Mouse (Mus musculus) lung, postnatal 25 days (tissue): Measurements from ENCODE around the gene Hvcn1.
A peak's percentile ranks its signal among the peaks of the same experiment; 100 is the strongest.

Experiments
- DNase-seq: peaks from one replicate; pipeline ENCODE4 v3.0.0; 2022; ENCODE audit warnings: low spot score

Gene Hvcn1

DNA sequence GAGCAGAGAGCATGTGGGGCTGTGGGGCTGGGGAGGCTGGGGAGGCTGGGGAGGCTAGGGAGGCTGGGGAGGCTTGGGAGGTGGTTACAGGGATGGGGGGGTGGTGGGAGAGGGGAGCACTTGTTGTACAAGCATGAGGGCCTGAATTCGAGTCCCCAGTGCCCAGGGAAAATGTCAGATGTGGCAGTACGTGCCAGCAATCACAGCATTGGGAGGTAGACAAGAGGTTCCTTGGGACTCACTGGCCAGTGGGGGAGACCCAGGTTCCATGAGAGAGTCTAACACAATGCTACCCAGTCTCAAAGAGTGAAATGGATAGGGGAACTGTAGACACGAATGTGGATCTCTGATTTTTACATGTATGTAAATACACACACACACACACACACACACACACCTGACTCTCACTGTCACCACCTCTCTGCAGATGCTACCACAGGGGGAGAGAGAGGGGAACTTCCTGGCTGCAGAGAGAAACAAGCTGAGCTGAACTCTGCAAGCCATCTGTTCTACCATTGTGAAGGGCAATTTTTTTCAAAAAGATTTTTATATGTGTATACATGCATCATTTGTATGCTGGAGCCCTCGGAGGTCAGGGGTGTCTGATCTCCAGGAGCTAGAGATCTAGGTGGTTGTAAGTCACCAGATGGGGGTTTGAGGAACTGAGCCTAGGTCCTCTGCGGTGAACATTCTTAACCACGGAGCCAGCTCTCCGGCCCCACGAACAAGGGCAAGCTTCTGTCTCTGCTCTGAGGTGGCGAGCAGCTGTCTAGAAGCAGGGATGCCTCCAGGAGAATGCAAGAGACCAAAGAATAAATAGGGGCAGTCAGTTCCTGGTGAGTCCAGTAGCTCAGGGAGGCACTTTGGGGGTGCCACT, 28.0 kb downstream of the Hvcn1 start:
- no peak for DNase-seq

DNA sequence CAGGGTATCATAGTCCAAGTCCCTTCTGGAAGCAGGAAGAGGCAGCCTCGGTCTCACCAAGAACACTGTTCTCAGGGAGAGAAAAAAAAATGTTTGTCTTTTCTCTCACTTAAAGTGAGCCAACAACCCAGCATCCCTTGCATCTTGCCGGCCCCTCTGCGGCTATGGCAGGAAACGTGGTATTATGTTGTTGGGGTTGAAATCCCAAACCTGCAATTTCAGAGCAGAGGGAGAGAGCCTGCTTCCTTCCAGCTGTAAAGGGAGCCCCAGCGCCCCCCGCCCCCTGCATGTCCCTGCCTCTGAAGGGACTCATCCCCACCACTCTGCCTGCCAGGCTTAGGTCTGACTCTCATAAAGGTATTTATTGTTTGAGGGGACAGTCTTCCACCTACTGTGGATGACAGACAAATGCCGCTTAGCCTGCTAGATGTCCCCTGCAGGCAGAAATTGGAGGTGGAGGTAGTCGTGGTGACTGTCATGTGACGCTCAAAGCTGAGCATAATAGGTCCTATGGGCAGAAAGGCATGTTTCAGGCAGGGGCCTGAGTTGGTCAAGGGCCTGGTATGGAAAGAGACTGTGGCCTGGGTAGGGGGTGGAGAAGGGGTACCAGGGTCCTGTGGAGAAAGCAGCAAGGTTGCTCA, 28.7 kb downstream of the Hvcn1 start:
- DNase-seq = no peak

DNA sequence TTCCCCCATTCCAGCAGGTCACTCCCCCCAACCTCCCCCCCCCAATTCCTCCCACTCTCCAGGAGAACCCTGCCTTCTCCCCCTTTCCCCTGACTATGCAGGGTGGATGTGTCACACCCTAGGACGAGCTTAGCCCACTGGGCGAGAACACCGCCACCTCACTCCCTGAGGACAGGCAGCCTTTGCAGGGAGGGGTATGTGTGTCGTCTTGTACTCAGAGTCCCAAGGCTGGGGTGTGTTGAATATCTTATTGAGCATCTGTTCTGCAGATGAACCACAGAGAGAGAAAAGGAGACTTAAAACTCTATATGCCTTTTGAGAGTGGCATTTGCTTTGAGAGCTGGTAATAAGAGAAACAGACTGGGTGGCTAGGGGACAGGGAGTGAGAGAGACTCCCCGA, 30.6 kb downstream of the Hvcn1 start:
- no peak for DNase-seq

DNA sequence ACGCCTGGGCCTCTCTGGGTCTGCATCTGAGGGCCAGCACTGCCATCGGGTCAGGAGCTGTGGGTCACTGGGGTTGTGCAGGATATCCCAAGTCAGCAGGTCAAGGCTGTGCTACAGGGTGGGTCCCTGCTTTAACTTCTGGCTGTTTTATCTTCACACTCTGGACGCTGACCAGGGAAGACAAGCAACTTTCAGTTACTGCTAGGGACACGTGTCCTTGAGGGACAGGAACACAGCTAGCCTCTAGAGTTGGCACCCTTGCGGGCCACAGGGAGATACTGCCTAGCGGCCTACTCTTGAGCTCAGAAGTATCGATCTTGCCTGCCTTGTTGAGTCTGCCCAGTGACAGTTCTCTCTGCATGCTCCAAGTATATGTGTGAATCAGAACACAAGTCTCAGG, 33.0 kb downstream of the Hvcn1 start:
- DNase-seq = no peak

DNA sequence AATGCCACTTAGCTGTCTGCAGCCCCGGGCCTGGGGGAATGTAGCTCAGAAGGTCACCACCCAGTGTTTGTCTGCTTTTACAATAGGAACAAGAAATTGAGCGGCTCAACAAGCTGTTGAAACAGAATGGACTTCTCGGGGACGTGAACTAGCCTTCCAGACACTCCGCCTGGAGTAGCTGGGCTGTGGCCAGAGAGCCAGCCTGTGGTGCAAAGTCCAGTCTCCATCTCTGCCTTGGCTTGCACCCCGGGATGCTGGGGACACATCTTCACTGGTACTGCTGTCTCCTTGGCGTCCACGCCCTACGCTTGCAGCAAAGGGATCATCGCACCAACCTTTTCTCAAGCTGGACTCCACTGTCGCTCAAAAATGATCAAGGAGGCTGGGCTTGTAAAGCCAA, 33.9 kb downstream of the Hvcn1 start:
- DNase-seq = no peak

DNA sequence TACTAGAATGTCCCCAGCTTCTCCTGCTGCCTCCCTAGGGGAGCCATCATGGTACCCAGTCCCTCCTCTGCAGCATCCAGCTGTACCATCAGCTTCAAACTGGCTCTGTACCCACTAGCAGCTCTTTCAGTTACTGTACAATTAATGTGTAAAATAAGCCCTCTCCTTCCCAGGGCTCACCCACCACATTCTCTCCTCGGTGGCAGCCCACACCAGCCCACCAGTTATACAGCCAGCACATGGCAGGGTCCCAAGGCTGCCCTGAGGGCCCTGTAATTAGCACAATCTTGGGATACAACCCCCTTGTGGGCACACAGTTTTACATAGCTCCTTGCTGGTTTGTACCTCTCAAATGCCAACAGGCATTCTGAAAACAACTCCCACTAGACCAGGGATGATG, 34.4 kb downstream of the Hvcn1 start:
- DNase-seq = no peak

DNA sequence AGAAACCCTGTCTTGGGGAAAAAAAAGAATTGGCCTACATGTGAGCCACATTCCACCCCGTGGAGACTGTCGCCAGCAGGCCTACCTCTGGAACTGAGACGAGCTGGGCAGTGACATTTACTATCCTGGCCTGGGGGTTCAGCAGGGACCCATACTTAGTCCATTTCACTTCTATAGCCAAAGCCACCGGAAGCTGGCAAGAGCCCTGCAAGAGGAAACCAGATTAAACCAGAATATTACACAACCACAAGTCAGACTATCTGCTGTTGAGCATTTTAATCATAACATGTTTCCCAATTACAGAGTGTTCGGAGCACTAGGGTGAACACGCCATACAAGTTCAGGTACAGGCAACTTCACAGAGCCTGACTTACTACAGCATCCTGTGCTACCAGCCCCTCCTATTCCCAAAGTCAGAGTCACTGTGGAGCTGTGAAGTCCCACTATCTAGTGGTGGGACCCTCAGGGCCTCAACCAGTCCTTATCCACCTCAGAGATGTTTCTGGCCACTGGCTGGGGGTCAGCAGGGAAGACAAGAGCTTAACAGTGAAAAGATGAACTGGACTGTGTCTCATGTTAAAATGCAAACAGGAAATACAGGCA, 36.0 kb downstream of the Hvcn1 start:
- no peak for DNase-seq

DNA sequence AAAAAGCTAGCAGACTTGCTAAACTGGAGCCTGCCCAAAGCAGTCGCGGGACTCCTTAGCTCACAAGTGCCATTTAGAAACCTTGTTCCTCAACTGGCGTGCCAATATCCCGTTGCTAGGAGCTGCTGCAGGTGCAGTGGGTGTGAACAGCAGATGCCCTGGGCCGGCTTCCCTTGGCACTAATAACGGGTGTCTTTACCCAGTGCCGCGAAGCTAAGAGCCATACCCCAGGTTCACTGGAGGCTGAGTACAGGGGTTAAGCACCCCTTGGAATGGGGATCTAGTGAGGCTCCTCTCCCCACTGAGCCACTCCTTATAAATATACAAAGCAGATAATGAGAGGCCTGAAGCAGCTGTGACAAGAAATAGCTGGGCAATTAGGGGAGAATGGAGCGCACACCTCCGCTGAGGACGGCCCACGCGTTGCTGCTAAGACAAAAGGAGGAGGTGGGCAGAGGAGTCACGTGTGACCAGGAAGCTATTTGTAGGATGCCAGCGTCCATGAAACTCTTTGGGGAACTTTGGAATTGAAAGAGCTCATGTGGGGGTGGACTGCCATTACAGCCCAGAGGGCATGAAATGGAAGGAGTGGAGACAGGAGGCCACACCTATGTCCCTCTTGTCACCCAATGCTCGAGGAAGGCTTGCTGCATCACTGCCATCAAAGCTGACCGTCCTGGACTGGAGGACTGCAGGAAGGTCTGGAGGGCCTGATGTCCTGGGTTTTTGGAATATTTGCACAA, 37.3 kb downstream of the Hvcn1 start:
- DNase-seq = no peak

DNA sequence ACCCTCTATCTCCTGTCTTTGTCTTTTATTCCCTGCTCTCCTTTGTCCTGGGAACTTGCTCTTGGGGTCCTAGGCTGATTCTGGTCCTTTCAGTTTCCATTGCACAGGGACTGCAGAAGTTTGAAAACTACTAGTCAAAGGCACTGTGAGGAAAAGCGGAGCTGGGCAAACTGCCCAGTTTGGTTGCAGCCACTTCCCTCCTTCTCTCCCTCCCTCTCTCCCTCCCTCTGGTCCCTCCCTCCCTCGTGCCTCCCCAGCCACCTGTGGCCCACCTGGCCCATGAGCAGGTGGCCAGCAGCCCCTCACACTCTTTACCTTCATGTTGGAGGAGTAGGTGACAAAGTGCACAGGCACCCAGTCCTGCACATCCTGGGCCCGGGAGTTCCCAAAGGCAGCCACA, 38.6 kb downstream of the Hvcn1 start:
- no peak for DNase-seq

DNA sequence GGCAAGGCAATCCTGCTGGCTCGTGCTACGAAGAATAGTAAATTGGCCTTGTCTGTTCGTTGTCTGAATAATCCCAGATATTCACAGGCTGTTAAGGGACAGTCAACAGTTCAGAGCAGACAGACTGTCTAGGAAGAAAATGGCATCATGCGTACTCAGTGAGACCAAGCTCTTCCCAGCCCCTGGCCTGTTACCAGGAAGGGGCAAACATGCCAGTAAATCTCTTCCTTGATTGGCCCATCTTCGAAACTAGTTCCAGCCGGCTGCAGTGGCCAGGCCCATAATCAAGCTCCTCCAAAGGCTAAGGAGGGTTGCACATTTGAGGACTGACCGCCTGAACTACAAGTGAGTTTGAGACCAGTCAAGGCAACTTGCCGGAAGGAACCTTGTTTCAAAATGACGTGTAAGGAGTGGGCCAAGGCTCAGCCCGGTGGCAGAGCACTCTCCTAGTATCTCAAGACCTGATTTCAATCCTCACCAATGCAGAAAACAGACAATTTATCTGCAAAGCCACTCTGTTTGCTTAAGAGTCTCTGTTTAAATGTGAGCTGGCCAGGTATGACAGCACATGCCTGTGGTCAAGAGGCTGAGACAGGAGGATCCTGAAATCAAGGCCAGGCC, 40.1 kb downstream of the Hvcn1 start:
- DNase-seq = no peak

DNA sequence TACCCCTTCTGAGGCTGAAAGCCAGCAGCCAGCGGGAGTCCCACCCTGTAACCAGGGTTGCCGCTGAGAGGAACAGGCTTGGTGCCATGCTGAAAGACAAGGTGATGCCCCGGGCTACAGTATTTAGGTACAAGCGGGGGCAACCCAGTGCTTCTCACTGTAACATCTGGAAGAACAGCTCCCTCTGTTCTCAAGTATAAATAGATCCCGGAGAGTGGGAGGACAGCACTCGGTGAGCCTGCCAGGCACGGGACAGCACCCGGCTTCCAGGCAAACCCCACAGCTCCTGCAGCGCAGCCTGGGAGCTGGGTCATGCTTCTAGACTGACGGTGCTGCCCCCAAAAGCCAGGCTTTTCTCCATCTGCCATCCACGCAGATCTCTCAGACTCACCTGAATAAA, 40.9 kb downstream of the Hvcn1 start:
- no peak for DNase-seq

DNA sequence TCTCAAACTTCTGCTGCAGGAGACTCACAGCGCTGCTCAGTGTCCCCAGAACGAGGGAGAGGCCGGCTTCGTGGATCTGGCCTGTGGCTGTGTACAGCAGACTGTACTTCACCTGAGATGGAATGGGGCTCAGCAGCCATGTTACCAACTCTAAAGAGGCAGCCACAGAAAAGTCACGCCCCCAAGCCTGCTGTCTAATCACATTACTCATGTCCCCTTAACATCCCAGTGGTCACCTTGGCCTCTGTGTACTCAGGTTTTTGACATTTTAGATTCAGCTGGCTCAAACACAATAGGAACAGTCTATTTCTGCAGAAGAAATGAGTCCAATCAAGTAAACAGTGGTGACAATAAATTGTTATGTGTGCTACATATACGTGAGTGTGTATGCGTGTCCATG, 41.3 kb downstream of the Hvcn1 start:
- DNase-seq = no peak

DNA sequence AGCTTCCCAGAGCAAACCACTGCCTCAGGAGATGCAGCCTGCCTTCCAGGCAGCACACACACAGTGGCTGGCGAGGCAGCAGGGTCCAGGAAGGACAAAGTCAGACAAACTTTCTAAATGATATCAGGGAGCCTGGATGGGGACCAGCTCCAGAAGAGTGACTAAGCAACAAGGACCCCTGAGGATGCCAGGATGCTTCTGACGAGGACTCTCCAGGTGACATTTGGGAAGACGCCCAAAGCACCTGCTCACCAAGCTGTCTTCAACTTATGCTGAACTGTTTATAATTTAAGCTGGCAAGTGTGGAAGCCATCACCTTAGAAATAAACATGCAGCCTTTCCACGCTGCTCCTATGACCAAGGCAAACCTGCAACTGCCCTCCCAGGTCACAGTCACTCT, 42.7 kb downstream of the Hvcn1 start:
- no peak for DNase-seq

DNA sequence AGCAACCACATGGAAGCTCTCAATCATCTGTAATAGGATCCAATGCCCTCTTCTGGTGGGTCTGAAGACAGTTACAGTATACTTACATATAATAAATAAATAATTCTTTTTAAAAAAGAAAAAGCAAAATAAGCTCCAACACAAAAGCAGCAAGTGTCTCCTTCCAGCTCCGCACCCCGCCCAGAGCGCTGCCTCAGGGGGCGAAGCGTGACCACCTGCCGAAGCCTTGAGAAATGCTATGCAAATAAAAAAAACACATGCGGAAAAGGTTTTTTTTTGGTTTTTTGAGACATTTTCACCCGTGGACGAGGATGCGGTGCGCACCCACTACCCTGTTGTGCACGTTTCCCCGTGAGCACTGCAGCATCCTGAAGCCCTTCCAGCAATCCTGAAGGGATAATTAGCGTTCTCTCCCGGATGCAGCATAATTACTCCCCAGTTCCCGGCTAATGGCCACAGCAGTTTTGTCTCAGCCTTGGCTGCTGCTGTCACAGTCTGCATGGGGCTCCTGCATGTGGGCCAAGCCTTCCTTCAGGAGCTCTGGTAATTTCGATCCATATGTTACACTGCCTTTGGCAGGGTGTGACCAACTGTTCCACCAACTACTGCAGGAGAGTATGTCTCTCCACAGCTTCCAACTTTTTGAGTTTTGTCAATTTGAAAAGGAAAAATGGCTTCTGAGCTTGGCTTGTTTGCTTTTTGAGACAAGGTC, 45.4 kb downstream of the Hvcn1 start:
- DNase-seq = no peak

DNA sequence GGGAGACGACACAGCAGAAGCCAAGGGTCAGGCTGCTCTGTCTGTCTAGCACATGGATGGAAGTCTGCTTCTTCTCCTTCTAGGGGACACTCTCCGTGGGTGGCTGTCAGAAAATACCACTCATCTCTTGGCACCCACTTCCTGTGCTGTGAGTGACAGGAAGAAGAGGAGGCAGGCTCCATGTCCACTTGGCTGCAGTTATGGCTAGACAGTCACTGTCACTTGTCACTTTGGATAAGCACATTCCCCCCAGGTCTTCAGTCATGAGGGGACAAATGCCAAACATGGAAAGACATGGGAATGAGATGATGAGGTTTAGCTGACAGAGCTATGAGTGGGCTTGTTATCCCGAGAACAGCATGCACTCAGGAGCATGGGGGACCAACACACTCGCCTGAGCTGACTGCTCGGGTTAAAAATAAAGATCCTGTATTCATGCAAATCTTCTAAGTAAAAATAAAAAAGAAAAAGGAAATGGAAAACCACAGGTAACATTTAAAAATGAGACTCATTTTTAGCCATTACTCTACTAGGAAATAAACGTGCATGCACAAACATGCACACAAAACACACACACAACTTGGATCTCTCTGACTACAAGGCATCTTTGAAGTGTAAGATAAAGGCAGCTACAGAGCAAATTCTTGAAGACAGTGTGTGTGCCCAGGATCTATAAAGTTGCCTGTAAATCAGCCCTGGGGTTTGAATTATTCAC, 51.6 kb downstream of the Hvcn1 start:
- DNase-seq = no peak

DNA sequence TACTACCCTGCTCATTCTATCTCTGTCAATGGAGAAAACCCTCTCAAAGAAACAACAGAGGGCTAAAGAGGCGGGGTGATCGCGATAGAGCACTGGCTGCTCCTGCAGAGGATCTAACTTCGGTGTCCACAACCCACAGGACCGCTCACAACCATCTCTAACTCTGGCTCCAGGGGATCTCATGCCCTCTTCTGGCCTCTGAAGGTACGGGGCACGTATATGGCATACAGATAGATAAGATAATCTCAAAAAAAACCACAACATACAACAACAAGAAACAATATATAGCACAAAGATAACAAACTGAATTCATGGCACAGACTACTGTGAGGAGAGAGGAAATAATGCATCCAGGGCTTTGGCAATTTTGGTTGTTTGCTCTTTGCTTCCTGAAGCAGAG, 55.5 kb downstream of the Hvcn1 start:
- no peak for DNase-seq

DNA sequence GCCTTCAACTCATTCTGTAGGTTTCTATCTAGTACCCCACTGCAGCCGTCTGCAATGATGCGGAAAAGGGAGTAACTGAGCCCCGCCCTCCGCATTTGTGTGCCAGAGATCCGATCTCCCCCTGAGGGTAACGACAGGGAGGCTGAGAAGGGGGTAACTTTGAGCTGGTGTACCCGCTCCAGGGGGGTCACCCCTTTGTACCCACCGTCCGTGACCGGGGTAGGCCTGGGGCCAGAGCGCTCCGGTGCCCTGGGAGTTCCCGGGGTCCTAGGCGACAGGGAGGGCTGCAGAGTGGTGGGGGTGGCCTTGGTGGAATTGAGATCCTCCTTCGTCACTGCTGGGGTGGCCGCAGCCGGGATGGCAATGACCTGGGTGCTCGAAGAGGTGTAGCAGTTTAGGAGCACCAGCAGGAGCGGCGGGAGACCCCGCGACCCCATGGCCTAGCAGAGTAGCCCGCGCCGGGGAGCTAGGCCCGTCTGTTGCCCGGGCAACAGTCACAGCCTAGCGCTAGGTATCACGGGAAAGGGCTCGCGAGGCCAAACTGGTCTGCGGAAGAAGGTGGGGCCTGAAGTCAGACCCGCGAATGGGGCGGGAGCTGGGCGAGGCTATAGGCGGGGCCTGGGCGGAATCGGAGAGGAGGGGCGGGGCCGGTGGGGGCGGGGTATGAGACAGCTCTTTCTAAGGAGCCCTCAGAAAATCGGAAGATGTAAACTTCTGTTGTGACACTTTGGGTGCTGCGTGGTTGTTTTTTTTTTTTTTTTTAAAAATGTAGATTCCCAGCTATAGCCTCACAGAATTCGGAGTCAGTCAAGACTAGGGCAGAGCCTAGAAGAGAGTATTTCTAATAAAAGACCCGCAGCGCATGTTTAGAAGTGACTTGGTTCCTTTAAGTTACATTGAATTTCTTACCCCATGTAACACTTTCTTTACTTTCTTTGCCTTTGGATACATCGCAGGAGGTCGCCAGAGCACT, 57.6 kb downstream of the Hvcn1 start, which contains the start of gene Tctn1:
Gene Tctn1, minus strand, starts transcription at position 528 of the 973 bp plus-strand sequence.
- DNase-seq = peak; percentile 92

DNA sequence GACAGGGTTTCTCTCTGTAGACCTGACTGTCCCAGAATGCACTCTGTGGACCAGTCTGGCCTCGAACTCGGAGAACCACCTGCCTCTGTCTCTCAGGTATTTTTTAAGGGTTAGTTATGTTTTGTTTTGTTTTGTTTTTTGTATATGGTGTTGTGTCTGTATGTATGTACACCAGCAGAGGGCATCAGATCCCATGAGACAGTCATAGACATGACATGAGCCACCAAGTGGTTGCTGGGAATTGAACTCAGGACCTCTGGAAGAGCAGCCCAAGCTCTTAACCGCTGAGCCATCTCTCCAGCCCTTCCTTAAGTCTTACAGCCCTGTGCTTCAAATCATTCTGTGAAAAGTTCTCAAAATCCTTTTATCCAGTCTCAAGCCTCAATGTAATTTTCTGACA, 58.6 kb downstream of the Hvcn1 start:
- no peak for DNase-seq

DNA sequence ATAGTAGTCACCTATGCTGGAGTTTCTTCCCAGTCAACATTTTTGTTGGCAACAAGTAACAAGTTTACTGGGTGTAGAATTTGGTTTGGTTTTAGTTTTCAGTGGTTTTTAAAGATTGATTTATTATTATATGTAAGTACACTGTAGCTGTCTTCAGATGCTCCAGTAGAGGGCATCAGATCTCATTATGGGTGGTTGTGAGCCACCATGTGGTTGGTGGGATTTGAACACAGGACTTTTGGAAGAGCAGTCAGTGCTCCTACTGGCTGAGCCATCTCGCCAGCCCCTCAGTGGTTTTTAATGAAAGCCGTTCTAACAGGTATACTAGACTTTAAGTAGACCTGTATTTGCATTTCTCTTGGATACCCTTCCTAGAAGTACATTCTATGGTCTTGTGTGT, 59.3 kb downstream of the Hvcn1 start:
- no peak for DNase-seq

DNA sequence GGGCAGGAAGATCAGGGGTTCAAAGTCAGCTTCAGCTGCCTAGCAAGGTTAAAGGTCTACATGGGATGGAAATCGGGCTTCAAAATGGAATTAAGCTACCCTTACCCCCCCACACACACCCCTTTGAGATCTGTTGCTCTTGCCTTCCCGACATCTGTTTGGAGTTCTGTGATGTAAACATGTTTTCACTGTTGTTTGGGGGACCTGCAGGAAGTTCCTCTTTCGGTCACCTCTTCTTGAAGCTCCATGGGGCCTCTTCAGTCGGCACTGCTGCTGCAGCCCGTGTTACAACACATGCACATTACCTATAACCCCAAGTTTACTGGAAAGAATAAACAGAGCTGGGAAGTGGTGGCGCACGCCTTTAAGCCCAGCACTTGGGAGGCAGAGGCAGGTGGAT, 60.5 kb downstream of the Hvcn1 start:
- no peak for DNase-seq
